Mouse (Mus musculus): Measurements from ENCODE around the gene Ets2. TPM values are rescaled to one million over a fixed set of nuclear protein-coding genes. Genes with fewer than 3 reads are reported as not detected.
"Not testable (repeated sequence)": the region's sequence is repeated elsewhere in the genome, so short reads cannot be mapped to it uniquely, and the experiment has no call there.

The Ets2 gene
- polyA plus RNA-seq, 1 experiment from 2014 or later: 15.8 TPM

GRCm38 (mm10) chr16:95704662-95705330 lies 2.9 kb downstream of the Ets2 start:
- H3K4me1 ChIP-seq (ENCODE audit: control insufficient read depth, low read depth, low read length): peaks cover 7% of the 10 kb centered on the region
- 0 out of 2 replicates have a peak overlapping the region, but pooled peaks have one; percentile 2 for H3K9ac ChIP-seq (ENCODE audit: low read depth, low read length)
- ATAC-seq (ENCODE audit: low read depth): no peak
- no peak overlapping the region for H3K27ac ChIP-seq (ENCODE audit: low read length)
- peak overlapping the region; percentile 18; the same call in 1 of the 2 replicates for H3K4me3 ChIP-seq (ENCODE audit: low read depth, low read length)
- WGBS (ENCODE audit: insufficient replicate concordance): 69% methylated on average over 10 of the region's 10 CpGs
- H3K27me3 ChIP-seq (ENCODE audit: control insufficient read depth, insufficient read depth, low read depth, low read length): no peaks in the 10 kb centered on the region
- H3K4me2 ChIP-seq (ENCODE audit: low read depth, low read length): peak overlapping the region; percentile 38
- no peaks in the 10 kb centered on the region for H3K9me3 ChIP-seq (replicated peaks; ENCODE audit: control insufficient read depth, low read length)
- no peaks in the 10 kb centered on the region for H3K36me3 ChIP-seq (ENCODE audit: control insufficient read depth, insufficient read depth)

DNA sequence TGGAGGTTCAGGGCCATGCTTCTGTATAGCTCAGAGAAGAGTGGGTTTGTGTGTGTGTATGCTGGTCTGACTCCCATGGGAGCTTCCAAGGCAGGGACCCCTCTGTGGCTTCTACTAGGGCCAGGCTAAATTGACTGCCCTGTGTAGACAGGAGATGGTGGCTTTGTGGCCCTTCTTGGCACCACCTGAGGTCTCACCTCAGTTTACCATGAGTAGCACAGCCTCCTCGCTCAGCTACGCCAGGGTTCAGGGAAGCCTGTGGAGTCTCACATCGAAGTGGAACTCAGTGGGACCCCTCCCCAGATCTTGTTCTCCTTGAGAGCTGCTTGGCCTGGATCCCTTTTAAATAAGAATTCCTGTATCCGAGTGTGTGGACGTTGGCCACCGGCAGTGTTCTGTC lies 3.9 kb downstream of the Ets2 start:
- Histone ChIP-seq H3K4me1 (ENCODE audit: control insufficient read depth, low read depth, low read length) (peaks cover 7% of the 10 kb centered on the region), H3K9ac (ENCODE audit: low read depth, low read length) (no peak overlapping the region), H3K36me3 (ENCODE audit: control insufficient read depth, insufficient read depth) (peaks cover 7% of the 10 kb centered on the region), H3K27ac (ENCODE audit: low read length) (no peak overlapping the region), H3K9me3 (replicated peaks; ENCODE audit: control insufficient read depth, low read length) (no peaks in the 10 kb centered on the region), H3K4me2 (ENCODE audit: low read depth, low read length) (no peak overlapping the region), H3K27me3 (ENCODE audit: control insufficient read depth, insufficient read depth, low read depth, low read length) (no peaks in the 10 kb centered on the region), H3K4me3 (ENCODE audit: low read depth, low read length) (no peak overlapping the region)
- no peak for ATAC-seq (ENCODE audit: low read depth)
- WGBS (ENCODE audit: insufficient replicate concordance): 72% methylated on average over 6 of the region's 6 CpGs

GRCm38 (mm10) chr16:95708211-95709004 lies 6.5 kb downstream of the Ets2 start:
- Histone ChIP-seq H3K27me3 (ENCODE audit: control insufficient read depth, insufficient read depth, low read depth, low read length) (no peaks in the 10 kb centered on the region), H3K27ac (ENCODE audit: low read length) (peak overlapping the region; percentile 58), H3K4me3 (ENCODE audit: low read depth, low read length) (no peak overlapping the region; the same call in 1 of the 2 replicates), H3K36me3 (ENCODE audit: control insufficient read depth, insufficient read depth) (peaks cover 23% of the 10 kb centered on the region), H3K9me3 (replicated peaks; ENCODE audit: control insufficient read depth, low read length) (no peaks in the 10 kb centered on the region), H3K9ac (ENCODE audit: low read depth, low read length) (peak overlapping the region; percentile 31; the same call in 1 of the 2 replicates), H3K4me1 (ENCODE audit: control insufficient read depth, low read depth, low read length) (peaks cover 7% of the 10 kb centered on the region), H3K4me2 (ENCODE audit: low read depth, low read length) (peak overlapping the region; percentile 30)
- 55% methylated on average over 21 of the region's 21 CpGs for WGBS (ENCODE audit: insufficient replicate concordance)
- ATAC-seq (ENCODE audit: low read depth): peak; percentile 71

- H3K4me1 ChIP-seq (ENCODE audit: control insufficient read depth, low read depth, low read length): peaks cover 7% of the 10 kb centered on the region
- H3K9me3 ChIP-seq (replicated peaks; ENCODE audit: control insufficient read depth, low read length): no peaks in the 10 kb centered on the region
- no peak overlapping the region for H3K27ac ChIP-seq (ENCODE audit: low read length)
- H3K27me3 ChIP-seq (ENCODE audit: control insufficient read depth, insufficient read depth, low read depth, low read length): no peaks in the 10 kb centered on the region
- H3K36me3 ChIP-seq (ENCODE audit: control insufficient read depth, insufficient read depth): peaks cover 23% of the 10 kb centered on the region
- no peak overlapping the region for H3K9ac ChIP-seq (ENCODE audit: low read depth, low read length)
- no peak overlapping the region for H3K4me2 ChIP-seq (ENCODE audit: low read depth, low read length)
- ATAC-seq (ENCODE audit: low read depth): no peak
- no peak overlapping the region for H3K4me3 ChIP-seq (ENCODE audit: low read depth, low read length)
- WGBS (ENCODE audit: insufficient replicate concordance): 65% methylated on average over 4 of the region's 4 CpGs
These were observed 7.3 kb downstream of the Ets2 start for GRCm38 (mm10) chr16:95709175-95709574.

- H3K36me3 ChIP-seq (ENCODE audit: control insufficient read depth, insufficient read depth): peaks cover 27% of the 10 kb centered on the region
These were observed 8.3 kb downstream of the Ets2 start for GRCm38 (mm10) chr16:95710129-95710528.

GRCm38 (mm10) chr16:95712121-95712520 lies 10.2 kb downstream of the Ets2 start:
- Histone ChIP-seq H3K4me2 (ENCODE audit: low read depth, low read length) (no peak overlapping the region), H3K27ac (ENCODE audit: low read length) (no peak overlapping the region), H3K4me3 (ENCODE audit: low read depth, low read length) (no peak overlapping the region), H3K36me3 (ENCODE audit: control insufficient read depth, insufficient read depth) (peaks cover 44% of the 10 kb centered on the region), H3K9me3 (replicated peaks; ENCODE audit: control insufficient read depth, low read length) (no peaks in the 10 kb centered on the region), H3K4me1 (ENCODE audit: control insufficient read depth, low read depth, low read length) (no peaks in the 10 kb centered on the region; the same call in 1 of the 2 replicates), H3K9ac (ENCODE audit: low read depth, low read length) (no peak overlapping the region), H3K27me3 (ENCODE audit: control insufficient read depth, insufficient read depth, low read depth, low read length) (no peaks in the 10 kb centered on the region)
- ATAC-seq (ENCODE audit: low read depth): no peak
- WGBS (ENCODE audit: insufficient replicate concordance): 86% methylated on average over 10 of the region's 10 CpGs

More at GRCm38 (mm10) chr16:95710129-95710528, 8.3 kb downstream of the Ets2 start:
- Histone ChIP-seq H3K4me1 (ENCODE audit: control insufficient read depth, low read depth, low read length) (no peaks in the 10 kb centered on the region; the same call in 1 of the 2 replicates), H3K4me2 (ENCODE audit: low read depth, low read length) (no peak overlapping the region), H3K4me3 (ENCODE audit: low read depth, low read length) (no peak overlapping the region), H3K9ac (ENCODE audit: low read depth, low read length) (no peak overlapping the region), H3K27me3 (ENCODE audit: control insufficient read depth, insufficient read depth, low read depth, low read length) (no peaks in the 10 kb centered on the region), H3K27ac (ENCODE audit: low read length) (no peak overlapping the region), H3K9me3 (replicated peaks; ENCODE audit: control insufficient read depth, low read length) (no peaks in the 10 kb centered on the region)
- ATAC-seq (ENCODE audit: low read depth): no peak
- WGBS (ENCODE audit: insufficient replicate concordance): 80% methylated on average over 6 of the region's 6 CpGs

DNA sequence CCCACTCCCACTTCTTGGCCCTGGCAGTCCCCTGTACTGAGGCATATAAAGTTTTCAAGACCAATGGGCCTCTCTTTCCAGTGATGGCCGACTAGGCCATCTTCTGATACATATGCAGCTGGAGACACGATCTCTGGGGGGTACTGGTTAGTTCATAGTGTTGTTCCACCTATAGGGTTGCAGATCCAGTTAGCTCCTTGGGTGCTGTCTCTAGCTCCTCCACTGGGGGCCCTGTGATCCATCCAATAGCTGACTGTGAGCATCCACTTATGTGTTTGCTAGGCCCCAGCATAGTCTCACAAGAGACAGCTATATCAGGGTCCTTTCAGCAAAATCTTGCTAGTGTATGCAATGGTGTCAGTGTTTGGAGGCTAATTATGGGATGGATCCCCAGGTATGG lies 11.2 kb downstream of the Ets2 start:
- H3K4me2 ChIP-seq (ENCODE audit: low read depth, low read length); H3K9me3 ChIP-seq (replicated peaks; ENCODE audit: control insufficient read depth, low read length); H3K9ac ChIP-seq (ENCODE audit: low read depth, low read length); H3K27ac ChIP-seq (ENCODE audit: low read length); H3K4me1 ChIP-seq (ENCODE audit: control insufficient read depth, low read depth, low read length); ATAC-seq (ENCODE audit: low read depth); H3K27me3 ChIP-seq (ENCODE audit: control insufficient read depth, insufficient read depth, low read depth, low read length); H3K4me3 ChIP-seq (ENCODE audit: low read depth, low read length): not testable (repeated sequence)
- peaks cover 53% of the 10 kb centered on the region for H3K36me3 ChIP-seq (ENCODE audit: control insufficient read depth, insufficient read depth)
- 58% methylated on average over 2 of the region's 2 CpGs for WGBS (ENCODE audit: insufficient replicate concordance)

DNA sequence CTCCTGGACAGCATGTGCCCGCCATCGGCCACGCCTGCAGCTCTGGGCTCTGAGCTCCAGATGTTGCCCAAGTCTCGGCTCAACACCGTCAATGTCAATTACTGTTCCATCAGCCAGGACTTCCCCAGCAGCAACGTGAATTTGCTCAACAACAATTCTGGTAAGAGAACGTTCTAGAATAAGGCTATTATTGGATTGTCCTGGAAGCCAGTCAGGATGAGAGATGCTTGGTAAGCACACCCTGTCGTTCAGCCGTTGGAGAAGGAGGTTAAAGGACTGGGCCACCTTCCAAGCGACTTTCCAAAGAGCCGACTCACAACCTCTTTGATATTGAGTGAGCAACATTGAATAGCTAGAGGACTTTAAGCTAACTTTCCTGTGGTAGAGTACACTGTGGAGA lies 13.2 kb downstream of the Ets2 start:
- no peak overlapping the region for H3K4me2 ChIP-seq (ENCODE audit: low read depth, low read length)
- no peaks in the 10 kb centered on the region for H3K27me3 ChIP-seq (ENCODE audit: control insufficient read depth, insufficient read depth, low read depth, low read length)
- H3K9me3 ChIP-seq (replicated peaks; ENCODE audit: control insufficient read depth, low read length): no peaks in the 10 kb centered on the region
- H3K9ac ChIP-seq (ENCODE audit: low read depth, low read length): no peak overlapping the region
- no peak for ATAC-seq (ENCODE audit: low read depth)
- H3K4me1 ChIP-seq (ENCODE audit: control insufficient read depth, low read depth, low read length): no peaks in the 10 kb centered on the region
- no peak overlapping the region for H3K27ac ChIP-seq (ENCODE audit: low read length)
- WGBS (ENCODE audit: insufficient replicate concordance): 79% methylated on average over 11 of the region's 11 CpGs
- H3K36me3 ChIP-seq (ENCODE audit: control insufficient read depth, insufficient read depth): peaks cover 70% of the 10 kb centered on the region
- no peak overlapping the region for H3K4me3 ChIP-seq (ENCODE audit: low read depth, low read length)

Data from liver, embryonic 16.5 days (tissue).